Mouse (Mus musculus): ENCODE measurements around the gene Robo1.

Gene Robo1

DNA sequence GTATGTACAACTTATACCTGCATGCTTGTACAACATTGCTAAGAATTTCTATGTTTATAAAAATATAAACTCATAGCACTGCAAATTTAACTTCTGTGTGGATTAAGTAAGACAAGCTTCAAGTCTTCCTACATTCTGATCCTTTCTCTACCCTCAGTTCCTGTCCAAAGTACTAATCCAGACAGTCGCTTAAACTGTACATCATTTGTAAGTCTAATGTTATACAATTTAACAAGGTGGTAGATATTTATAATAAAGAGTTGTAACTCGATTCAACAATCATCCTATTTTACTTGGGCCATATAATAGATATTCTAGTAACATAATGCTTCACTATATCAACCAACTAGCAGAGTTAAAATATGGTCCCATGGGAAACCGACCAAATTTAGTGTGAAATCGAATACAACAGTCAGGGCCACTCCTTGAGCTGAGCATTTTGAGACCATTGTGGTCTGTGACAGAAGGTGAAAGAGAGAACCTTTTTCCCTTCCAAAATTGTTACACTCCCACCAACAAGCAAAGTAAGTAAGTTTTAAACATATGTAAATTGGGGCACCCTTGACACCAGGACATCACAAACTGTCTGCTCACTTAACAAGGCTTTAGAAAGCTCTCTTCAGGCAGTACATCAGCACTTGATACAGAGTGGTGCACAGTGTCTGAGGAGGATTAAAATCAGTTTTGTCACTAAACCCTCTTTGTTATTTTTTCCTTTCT, 295.5 kb downstream of the Robo1 start:
- no peak for DNase-seq (ENCODE audit: low spot score)

DNA sequence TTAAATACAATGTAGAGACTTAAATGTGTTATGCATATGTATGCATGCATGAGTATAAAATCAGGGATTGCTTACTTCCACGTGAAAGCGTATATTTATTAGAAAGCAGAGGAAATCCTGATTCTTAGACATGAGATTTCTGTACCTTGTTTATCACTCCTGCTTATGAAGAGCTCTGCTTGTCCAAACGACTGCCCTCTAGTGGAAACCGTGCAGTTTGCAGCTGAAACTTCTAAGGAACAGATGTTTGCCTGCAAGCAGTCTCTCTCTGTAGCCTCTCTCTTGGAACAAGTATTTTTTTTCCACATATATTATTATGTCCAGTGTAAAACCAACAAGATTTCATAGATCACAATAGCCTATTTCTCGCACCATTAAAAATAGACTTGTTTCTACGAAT, 297.0 kb downstream of the Robo1 start:
- peak; percentile 6 for DNase-seq (ENCODE audit: low spot score)

DNA sequence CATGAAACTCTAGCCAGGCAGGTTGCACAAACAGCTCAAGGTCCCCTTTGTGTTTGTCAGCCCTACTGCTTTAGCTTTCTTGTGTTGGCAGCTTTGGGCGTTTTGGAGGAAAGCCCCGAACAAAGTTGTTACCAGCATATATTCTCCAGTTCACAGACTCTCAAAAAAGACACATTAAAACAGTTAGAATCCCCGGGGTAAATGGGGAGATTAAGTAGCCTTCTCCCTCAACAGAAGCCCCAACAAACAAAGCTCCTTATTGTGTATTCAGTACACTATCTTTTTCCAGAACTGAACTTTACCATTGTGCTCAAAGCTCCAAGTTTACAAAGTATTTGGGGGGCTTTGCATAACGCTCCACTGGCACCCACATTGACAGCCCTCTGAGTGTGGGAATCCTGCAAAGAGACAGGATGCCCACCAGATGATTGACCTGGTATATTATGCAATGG, 302.6 kb downstream of the Robo1 start:
- no peak for DNase-seq (ENCODE audit: low spot score)

DNA sequence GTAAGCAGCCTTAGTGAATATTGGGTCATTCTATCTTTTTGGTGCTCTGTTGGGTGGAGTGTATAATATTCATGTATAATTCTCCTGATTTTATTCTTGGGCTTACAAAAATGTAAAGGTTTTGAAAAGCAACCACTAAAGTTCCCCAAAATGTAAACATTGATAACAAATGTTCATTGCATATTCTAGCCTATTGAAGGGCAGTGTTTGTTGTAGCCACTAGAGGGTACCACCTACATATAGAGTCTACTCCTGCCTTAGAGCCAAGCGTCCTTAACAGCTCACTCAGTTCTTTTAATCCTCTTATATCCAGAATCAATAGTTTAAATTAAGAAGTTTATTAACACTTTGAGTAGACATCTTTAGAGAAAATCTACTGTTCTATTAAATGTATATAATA, 306.8 kb downstream of the Robo1 start:
- no peak for DNase-seq (ENCODE audit: low spot score)

DNA sequence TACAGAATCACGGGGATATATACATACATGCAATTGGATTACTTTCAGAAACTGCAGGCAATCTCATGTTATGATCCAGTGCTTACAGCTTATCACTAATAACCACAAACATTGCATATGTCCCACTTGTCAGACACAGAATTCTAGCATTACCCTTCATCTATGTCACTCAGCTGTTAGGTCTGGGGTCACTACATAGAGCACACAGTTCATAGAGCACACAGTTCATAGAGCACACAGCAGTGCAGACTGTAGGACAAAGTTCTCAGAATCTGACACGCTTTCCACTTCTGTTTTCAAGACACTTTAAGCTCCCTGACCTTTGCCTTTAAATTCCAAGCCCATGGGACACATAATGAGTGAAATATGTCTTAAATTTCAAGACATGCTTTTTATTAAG, 307.3 kb downstream of the Robo1 start:
- no peak for DNase-seq (ENCODE audit: low spot score)

DNA sequence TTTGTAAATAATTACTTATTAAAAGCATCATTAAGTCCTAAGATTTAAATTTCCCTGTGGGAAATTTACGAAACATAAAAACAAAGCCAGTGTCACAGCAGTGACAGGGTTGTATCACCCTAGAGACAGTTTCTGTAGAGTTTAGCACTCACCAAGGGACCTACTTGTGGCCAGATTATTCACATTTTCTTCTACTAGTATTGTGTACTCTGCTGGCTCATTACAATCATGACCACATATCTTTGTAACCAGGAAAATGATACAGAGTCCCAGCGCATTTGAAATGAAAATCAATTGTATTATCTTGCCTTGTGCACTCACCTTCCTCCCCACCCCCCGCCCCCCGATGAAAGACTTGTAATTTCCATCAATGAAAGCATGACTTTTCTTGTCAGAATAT, 314.3 kb downstream of the Robo1 start:
- no peak for DNase-seq (ENCODE audit: low spot score)

DNA sequence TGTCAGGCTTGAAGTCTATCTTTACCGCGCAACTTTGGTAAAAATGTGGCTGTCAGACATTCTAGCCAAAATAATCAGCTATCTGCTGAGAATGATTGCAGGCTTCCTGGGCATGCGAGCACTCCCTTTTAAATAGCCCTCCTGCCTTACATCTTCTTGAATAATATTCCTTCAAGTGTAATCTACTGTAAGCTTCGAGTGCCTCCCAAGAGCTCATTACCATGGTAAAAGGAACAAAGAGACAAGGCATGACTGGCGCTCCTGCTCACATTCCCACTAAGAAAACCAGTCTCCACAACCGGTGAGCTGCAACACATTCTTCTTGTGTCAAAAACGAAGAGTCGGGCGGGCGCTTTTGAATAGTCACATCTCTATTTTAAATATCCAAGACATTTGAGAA, 314.8 kb downstream of the Robo1 start:
- DNase-seq (ENCODE audit: low spot score) = no peak

DNA sequence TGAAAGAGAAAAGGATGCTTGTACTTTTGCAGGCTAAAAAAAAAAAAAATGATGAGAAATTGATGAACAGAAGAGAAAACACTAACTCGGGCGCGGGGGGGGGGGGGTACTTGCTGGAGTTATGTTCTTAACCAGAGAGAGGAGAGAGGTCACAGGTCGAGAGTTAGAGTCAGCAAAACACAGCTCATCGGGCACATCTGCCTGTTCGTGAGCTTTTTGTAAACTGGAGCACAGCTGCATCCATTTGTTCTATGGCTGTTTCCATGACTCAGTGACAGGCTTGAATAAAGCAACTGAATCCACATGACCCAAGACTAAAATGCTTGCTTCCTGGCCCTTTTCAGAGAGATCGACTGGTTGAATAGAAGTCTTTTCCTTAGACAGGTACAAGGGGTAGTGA, 325.7 kb downstream of the Robo1 start:
- DNase-seq (ENCODE audit: low spot score) = no peak

DNA sequence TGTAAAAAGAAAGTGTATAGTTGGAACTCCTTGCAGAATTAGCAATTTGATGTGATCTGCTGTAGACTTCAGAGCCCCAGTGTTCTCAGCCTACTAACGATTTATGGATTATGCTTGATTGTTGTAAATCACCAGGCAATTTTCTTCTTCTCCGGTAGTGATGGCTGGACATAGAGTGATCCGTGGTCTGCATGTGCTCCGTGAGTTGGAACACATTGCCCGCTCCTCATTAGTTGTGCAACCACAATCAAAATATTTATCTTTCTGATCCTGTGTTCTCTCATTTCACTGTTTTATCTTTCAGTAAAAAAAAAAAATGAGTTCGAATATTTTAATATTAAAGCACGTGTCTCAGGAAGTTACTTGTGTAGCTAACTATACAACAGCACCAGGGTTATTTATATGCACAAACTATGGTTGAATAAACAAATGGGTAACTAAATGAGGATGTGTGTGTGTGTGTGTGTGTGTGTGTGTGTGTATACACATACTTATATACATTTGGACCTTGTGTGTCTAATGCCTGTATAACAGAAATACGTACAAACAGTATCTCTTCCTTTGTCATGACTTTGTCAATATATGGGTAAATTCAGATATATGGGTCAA, 331.3 kb downstream of the Robo1 start:
- no peak for DNase-seq (ENCODE audit: low spot score)

DNA sequence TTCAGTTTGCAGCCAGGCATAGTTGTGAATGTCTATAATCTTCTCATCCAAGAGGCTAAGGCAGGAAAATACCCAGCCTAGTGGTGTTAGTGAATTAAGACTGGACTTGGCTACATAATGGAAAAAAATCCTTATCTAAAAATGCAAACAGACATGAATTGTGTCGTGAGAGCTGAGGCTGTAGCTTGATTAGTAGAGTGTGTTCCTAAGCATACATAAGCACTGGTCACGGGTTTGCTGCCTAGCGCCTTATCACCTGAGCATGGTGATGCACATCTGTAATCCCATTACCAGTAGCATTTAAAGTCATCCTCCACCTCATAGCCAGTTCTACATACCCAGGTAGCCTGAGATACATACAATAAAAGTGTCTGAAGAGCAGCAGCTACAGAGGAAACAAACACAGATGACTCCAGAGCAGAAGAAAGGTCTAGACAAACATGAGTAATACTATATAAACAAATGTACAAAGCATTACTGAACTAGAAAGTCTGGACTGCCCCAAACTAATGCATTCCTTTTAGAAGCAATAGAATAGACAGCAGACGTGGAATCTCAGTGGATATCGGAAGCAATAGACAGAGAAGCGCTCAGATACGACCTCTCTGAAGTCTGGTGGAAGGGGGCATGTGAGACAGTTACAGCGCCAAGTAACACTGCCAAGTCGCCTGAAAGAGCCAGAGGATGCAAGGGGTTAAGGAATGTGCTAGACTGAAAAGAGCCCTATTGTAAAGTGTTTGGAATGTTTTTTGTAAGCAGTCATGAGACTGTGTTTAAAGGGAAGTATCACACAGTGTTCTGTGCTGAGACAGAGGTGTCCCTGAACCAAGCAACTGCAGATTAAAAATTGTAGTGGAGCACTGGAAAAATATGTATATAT, 333.1 kb downstream of the Robo1 start:
- no peak for DNase-seq (ENCODE audit: low spot score)

DNA sequence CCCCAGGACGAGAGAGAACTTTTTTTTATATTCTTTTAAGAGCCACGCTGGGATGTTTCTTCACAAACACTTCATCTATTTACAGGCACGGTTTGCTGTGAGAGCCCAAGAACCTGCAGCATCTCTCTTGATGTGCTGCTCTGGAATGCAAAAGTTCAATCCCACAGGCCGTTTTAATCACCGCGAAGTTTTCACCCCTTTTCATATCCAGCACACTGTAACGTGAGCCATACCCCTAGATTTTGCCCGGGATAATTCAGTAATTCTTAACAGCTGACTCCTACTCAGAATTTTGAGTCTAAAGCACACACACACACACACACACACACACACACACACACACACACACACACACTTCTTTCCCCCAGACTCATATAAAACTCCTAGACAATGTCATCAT, 337.8 kb downstream of the Robo1 start:
- DNase-seq (ENCODE audit: low spot score) = no peak

DNA sequence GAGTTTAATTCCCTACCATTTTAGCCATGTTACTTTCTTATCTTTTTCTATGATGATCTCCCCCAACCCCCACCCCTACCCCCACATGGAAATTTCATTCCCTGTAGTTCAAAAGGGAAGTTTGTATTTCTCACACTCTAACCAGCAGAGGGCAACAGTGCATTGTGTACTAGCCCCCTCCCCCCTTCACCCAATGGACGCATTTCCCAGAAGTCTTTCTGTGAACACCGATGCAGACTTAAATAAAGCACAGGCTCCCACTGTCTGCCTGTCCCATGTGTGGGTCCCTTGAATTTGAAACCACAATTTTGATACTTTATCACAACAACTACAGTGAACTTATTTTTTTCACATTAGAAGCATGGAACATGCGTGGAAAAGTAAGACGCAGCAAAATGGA, 341.2 kb downstream of the Robo1 start:
- DNase-seq (ENCODE audit: low spot score) = no peak

DNA sequence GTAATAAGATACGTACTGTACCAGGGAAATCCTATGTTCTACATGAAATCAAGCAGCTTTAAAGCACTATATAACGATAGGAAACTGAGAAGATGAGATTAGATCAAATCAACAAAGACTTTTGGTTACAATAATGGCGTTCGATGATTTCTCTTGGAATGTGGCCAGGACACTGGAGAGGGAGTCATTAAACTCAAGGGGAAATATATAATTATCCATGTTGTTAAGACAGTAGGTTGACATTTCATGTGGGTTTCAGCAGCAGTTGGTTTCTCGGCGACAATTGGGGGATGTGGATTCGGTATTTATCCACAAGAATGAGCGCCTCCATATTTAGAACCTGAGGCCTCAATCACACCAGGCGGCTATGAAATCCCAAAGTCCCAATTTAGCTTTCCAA, 347.3 kb downstream of the Robo1 start:
- DNase-seq (ENCODE audit: low spot score) = no peak

DNA sequence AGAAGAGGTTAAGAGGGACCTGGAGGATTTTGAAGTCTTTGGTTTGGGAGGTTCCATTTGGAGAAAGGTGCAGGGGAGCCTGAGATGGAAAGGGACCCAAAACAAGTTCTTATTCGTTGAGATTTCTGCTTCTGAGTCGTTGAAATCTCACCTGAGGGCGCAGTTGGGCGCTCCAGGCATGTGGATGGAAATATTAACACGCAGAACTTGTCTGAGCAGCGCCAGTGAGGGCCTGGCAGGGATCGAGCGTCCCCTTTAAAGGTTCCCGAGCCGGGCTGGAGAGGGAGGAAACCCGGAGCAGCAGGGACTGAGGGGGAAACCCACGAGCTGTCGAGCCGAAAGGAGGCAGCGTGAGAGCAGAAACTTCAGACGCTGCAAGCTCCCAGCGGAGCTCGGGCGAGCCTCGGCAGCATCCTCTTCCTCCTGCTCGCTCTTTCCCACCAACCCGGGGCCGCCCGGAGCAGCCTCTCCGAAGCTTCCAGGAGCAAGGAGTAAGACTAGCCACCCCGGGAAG, 354.8 kb downstream of the Robo1 start:
- DNase-seq (ENCODE audit: low spot score) = no peak

DNA sequence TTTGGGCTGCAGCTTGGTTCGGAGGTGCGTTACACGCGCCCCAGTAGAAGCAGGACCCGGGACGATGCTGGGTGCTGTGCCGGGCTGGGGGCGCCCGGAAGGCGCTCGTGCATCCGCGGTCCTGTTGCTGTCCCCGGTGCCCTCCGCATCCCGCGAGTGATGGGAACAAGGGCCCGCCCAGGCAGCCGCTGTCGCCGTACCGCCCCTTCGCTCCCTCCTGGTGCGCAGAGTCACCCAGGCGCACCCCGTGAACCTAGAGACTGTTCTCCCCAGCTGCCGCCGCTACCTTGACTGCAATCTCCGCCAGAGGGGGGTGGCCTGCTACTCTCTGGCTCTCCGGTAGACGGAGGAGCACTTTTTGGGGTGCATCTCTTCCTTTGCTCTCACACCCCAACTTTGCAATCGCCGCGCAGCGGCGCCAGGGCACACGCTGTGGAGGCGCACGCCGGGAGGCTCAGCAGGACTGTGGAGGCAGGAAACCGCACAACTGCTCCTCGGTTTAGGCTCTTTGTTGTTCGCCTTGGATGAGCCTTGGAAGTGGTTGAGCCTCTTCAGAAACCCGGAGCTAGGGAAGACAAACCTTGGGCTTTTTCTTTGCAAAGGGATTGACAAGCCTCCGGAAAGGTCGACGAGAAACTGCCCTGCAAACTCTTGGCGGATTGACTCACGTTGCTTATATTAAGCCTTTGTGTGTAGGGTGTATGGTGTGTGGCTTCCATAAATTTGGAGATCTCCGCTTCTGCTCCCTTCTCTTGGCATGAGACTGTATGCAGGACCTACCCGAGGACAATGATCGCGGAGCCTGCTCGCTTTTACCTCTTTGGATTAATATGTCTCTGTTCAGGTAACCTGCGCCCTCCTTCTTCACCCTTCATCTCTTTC, 355.5 kb downstream of the Robo1 start:
- no peak for DNase-seq (ENCODE audit: low spot score)

DNA sequence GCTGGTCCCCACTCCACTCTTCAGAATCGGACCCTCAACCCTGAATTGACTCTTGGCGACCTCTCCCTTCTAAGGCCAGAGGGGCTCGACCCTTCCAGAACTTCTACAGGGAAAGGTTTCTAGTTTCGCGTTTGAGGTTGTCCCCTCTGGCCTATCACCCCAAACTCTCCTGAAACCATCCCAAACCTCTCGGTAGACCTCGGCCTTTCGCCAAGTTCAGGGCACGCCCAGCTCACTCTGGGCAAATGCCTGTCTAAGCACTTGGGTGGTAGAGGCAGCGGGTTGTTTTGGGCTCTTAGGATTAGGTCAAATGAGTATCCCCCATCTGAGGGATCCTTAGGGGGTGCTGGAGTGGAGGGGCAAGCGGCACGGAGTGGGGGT, 356.1 kb downstream of the Robo1 start:
- DNase-seq (ENCODE audit: low spot score) = no peak

DNA sequence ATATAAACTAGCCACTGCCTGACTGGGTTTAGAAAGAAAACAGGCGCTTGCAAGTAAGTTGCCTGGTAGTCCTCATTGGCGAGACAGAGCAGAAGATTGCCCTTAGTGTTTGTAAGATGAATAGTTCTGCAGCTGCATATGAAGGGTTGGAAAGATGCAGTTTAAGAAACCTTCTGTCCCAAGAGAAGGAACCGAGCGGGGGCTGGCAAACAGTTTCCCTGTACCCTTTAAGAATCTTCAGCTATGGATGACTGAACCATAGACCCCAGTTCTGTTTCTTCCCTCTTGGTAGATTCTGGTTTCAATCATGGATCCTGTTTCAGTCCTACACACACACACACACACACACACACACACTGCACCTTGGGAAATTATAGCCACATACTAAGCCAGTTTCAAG, 356.7 kb downstream of the Robo1 start:
- DNase-seq (ENCODE audit: low spot score) = no peak

DNA sequence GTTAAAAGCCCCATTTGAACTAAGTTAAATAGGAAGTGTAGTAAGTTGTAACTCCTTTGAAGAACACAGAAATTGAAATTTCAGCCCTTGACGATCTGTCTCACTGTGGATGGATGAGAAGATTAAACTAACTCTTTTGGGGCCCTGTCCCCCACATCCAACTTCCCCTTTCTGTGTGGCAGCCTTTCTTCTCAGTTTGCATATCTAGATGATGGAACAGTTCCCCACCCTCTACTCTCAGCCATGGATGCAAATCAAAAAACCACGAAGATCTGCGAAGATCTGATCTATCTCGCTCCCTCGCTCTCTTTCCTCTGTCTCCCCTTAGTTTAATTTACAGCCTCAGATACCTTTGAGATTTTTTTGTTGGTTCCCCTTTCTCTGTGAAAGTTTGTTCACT, 357.3 kb downstream of the Robo1 start:
- DNase-seq (ENCODE audit: low spot score) = no peak

DNA sequence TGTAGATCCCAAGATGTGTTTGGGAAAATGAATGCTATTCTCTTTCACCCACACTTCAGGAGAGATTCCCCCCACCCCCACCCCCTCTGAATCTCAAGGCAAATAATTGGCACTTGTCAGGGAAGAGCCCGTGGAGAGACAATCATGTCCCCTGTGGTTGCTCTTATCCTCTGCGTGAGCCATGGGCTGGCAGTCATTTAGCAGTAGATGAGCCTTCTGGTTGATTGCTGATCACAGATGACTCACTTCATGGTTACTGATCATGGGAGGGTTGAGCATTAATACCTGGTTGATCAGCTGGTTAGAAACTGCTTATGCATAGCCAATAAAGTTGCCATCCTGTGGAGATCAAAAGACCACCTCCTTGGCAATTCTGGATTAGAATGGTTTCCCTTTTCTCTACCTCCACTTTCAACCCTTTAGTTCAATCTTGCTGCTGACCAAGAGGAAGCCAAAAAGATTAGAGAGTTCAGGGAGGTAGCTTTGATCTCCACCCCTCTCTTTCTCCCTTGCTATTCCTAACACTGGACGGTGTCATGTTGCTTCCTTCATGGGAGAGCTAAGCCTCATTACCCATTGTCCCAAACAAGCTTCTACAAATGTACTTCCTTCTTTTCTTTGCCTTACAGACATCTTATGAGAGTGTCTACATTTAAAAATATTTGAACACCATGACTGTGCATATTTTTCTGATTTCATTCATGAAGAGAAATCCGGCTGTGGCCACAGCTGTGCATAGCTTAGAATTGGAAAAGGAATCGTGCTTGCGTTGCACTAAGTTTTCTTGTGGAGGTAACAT, 362.3 kb downstream of the Robo1 start:
- DNase-seq (ENCODE audit: low spot score) = no peak

DNA sequence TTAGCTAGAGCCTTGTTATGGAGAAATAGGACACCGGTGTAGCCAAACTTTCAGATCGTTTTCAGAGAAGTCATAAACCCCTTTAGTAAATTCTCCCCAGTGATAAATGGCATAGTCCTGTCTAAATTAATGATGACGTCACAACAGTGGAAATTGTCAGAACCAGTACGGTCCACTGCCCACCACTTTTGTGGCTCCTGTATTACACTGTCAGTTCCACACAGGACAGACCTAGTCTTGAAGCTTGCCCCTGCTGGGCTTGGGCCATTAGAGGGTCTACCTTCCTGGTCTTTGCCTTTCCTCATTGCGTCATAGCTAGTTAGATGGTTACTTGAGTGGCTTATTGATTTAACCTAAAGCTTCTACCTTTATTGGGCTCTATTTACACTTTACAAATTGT, 369.1 kb downstream of the Robo1 start:
- DNase-seq (ENCODE audit: low spot score) = no peak

DNA sequence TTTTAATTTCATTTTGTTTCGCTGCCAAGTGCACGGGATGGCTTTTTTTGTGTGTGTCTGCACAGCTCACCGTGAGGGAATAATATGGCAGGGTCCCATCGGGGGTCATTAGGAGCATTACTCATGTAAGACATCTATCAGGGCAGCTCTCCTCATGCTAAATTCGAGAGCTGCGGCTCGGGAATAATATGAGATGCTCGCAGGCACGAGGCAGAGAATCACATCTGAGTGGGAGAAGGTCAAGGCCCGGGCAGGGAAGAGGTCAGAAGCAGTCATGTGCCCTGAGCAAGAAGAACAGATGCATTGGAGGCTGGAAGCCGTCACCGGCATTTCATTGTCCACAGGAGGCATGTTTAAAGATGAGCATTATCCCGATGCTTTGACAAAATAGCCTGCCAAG, 370.3 kb downstream of the Robo1 start:
- DNase-seq (ENCODE audit: low spot score) = no peak
